7 mouse cellular contexts compared by ENCODE assay signal in the genomic region with DNA sequence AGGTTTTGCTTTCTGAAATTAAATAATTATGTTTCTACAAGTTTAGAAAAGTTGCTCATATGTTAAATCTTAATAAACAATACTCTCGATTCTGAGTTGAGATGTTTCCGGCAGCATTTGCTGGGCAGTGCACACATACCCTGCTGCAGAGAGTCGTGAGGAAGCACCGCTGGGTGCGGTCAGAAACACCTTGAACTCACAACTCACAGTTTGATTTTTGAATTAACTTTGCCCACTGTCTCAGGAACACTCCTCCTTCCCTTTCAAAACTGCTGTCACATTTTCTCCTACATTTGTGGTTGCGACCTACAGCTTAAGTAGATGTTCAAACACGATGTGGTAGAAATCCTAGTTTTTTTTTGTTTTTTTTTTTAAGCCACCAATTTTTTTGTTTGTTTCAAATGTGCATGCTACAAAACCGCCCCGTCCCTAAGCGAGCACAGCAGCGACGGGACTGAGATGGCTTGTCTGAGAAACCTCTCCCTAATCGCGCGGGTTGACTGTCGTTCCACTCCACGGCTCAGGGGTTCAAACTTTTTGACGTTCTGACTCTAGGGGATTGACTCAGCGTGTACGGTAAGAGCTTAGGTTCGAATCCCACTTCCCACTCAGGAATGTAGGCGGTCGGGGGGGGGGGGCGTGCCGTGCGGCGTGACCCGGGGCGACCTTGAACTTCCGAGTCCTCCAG. TPM values are rescaled to one million over a fixed set of nuclear protein-coding genes. Genes with fewer than 3 reads are reported as not detected.
A peak's percentile ranks its signal among the peaks of the same experiment; 100 is the strongest.
DNase-seq lines count a peak whose midpoint lies in the region; ATAC-seq lines count a peak whose summit lies in the region.

No protein-coding gene starts in this region.

- WGBS in embryonic facial prominence, embryonic 14.5 days: 6% methylated on average over 29 of the region's 30 CpGs
- 8% methylated on average over 30 of the region's 30 CpGs for WGBS in midbrain, embryonic 15.5 days

- H3K4me2 ChIP-seq in embryonic facial prominence, embryonic 14.5 days (ENCODE audit: low read depth, low read length): peak overlapping the region; percentile 62
- peak overlapping the region; percentile 84 for H3K4me2 ChIP-seq in midbrain, embryonic 15.5 days

- ATAC-seq in embryonic facial prominence, embryonic 14.5 days (ENCODE audit: low read depth): no peak
- ATAC-seq in midbrain, embryonic 15.5 days (replicated peaks): peak; percentile 75

- no peaks in the 10 kb centered on the region for H3K27me3 ChIP-seq in embryonic facial prominence, embryonic 14.5 days (replicated peaks; ENCODE audit: control insufficient read depth, insufficient read depth, low read length)
- no peaks in the 10 kb centered on the region for H3K27me3 ChIP-seq in midbrain, embryonic 15.5 days (replicated peaks)

- H3K4me3 ChIP-seq in embryonic facial prominence, embryonic 14.5 days (ENCODE audit: low read depth, low read length): peak overlapping the region; percentile 82
- H3K4me3 ChIP-seq in midbrain, embryonic 15.5 days: peak overlapping the region; percentile 84

- H3K27ac ChIP-seq in embryonic facial prominence, embryonic 14.5 days (replicated peaks; ENCODE audit: low read depth, low read length): peak overlapping the region; percentile 46; the same call in 1 of the 2 replicates
- peak overlapping the region; percentile 78 for H3K27ac ChIP-seq in midbrain, embryonic 15.5 days

- peaks cover 6% of the 10 kb centered on the region; the same call in 1 of the 2 replicates for H3K4me1 ChIP-seq in embryonic facial prominence, embryonic 14.5 days (ENCODE audit: control insufficient read depth, insufficient read depth, low read length)
- H3K4me1 ChIP-seq in midbrain, embryonic 15.5 days: peaks cover 17% of the 10 kb centered on the region

- DNase-seq in thymus, postnatal 0 days (ENCODE audit: low spot score): peak; percentile 19
- no peak for DNase-seq in thymus, adult 18-20 months
- DNase-seq in embryonic facial prominence, embryonic 14.5 days (ENCODE audit: low spot score): peak; percentile 34
- DNase-seq in induced T-regulatory cell, adult 2 months (ENCODE audit: low read depth): peak; percentile 61
- no peak for DNase-seq in adrenal gland, postnatal 36 days
- DNase-seq in right cerebral cortex, postnatal 10 days (ENCODE audit: low spot score in 2 of 2): no peak

- no peaks in the 10 kb centered on the region for H3K36me3 ChIP-seq in embryonic facial prominence, embryonic 14.5 days (ENCODE audit: control insufficient read depth, insufficient read depth, low read length)
- H3K36me3 ChIP-seq in midbrain, embryonic 15.5 days (replicated peaks): no peaks in the 10 kb centered on the region

- H3K9me3 ChIP-seq in embryonic facial prominence, embryonic 14.5 days (ENCODE audit: control insufficient read depth, low read length): no peaks in the 10 kb centered on the region
- H3K9me3 ChIP-seq in midbrain, embryonic 15.5 days: no peaks in the 10 kb centered on the region

- peak overlapping the region; percentile 75 for H3K9ac ChIP-seq in embryonic facial prominence, embryonic 14.5 days (ENCODE audit: low read depth, low read length)
- peak overlapping the region; percentile 63 for H3K9ac ChIP-seq in midbrain, embryonic 15.5 days

RNA-seq across cellular contexts. Expression of a gene that starts 0.5 kb away (rescaled TPM):
- polyA plus RNA-seq in thymus, postnatal 0 days (2015; fragmentation: Nextera tagmentation; extraction: Ambion mirVana): 21.7 and 24.2 TPM in 2 replicates
- 15.6 and 18.0 TPM in 2 replicates for polyA plus RNA-seq in embryonic facial prominence, embryonic 14.5 days (2014; fragmentation: Nextera tagmentation; extraction: Ambion mirVana)
- 22.1 and 23.5 TPM in 2 replicates for polyA plus RNA-seq in midbrain, embryonic 15.5 days (2015; fragmentation: Nextera tagmentation; extraction: Ambion mirVana)
- total RNA-seq in adrenal gland, postnatal 36 days (2021): 10 to 100 TPM in 1 of 2 experiments, 1 to 10 TPM in 1; 8.8 to 10.4 TPM

RNA-seq across cellular contexts. Expression of a gene that starts 0.6 kb away (rescaled TPM):
- polyA plus RNA-seq in thymus, postnatal 0 days (2015; fragmentation: Nextera tagmentation; extraction: Ambion mirVana): 10.2 and 11.5 TPM in 2 replicates
- polyA plus RNA-seq in embryonic facial prominence, embryonic 14.5 days (2014; fragmentation: Nextera tagmentation; extraction: Ambion mirVana): 11.7 and 12.4 TPM in 2 replicates
- 15.0 and 16.0 TPM in 2 replicates for polyA plus RNA-seq in midbrain, embryonic 15.5 days (2015; fragmentation: Nextera tagmentation; extraction: Ambion mirVana)
- 10 to 100 TPM; 23.9 to 27.3 TPM for total RNA-seq in adrenal gland, postnatal 36 days (2021)

Comparison
In these comparisons a context has a peak if more than half of its experiments do, and no peak if none do; other contexts are left out.
1. DNase-seq: peak in thymus, postnatal 0 days (single experiment), embryonic facial prominence, embryonic 14.5 days (single experiment) and induced T-regulatory cell, adult 2 months (single experiment); none in thymus, adult 18-20 months (0 of 2), adrenal gland, postnatal 36 days (0 of 2) and right cerebral cortex, postnatal 10 days (0 of 2).